Mouse (Mus musculus): ENCODE measurements around the gene Olfr619.

Olfr619 gene

GRCm38 (mm10) chr7:103600275-103600674 is at the start of gene Olfr619:
Gene Olfr619, plus strand, starts transcription at chr7:103600575.
- no peak for DNase-seq (ENCODE audit: low spot score)

- no peak for DNase-seq (ENCODE audit: low spot score)
Measured at GRCm38 (mm10) chr7:103555779-103556178, 44.6 kb upstream of the Olfr619 start, which contains the start of gene Olfr615. Gene Olfr615, plus strand, starts transcription at chr7:103556079.

GRCm38 (mm10) chr7:103569043-103569442 is 31.3 kb upstream of the Olfr619 start, which contains the start of gene Olfr616:
Gene Olfr616, minus strand, starts transcription at chr7:103569143.
- DNase-seq (ENCODE audit: low spot score), result no peak

- no peak for DNase-seq (ENCODE audit: low spot score)
Measured at GRCm38 (mm10) chr7:103572761-103573160, 27.6 kb upstream of the Olfr619 start, which contains the start of gene Olfr617. Gene Olfr617, plus strand, starts transcription at chr7:103573061.

GRCm38 (mm10) chr7:103589803-103590202 is 10.6 kb upstream of the Olfr619 start, which contains the start of gene Olfr618:
Gene Olfr618, plus strand, starts transcription at chr7:103590103.
- no peak for DNase-seq (ENCODE audit: low spot score)

- no peak for DNase-seq (ENCODE audit: low spot score)
Measured at GRCm38 (mm10) chr7:103607425-103607824, 7.0 kb downstream of the Olfr619 start.

GRCm38 (mm10) chr7:103612434-103612833 is 12.1 kb downstream of the Olfr619 start, which contains the start of gene Olfr620:
Gene Olfr620, minus strand, starts transcription at chr7:103612534.
- DNase-seq (ENCODE audit: low spot score), result no peak

- no peak for DNase-seq (ENCODE audit: low spot score)
Measured at GRCm38 (mm10) chr7:103636795-103637194, 36.4 kb downstream of the Olfr619 start.

GRCm38 (mm10) chr7:103642602-103643001 is 42.2 kb downstream of the Olfr619 start, which contains the start of gene Olfr622:
Gene Olfr622, minus strand, starts transcription at chr7:103642702.
- DNase-seq (ENCODE audit: low spot score), result no peak

GRCm38 (mm10) chr7:103644070-103644469 is 43.7 kb downstream of the Olfr619 start:
- DNase-seq (ENCODE audit: low spot score), result no peak
